Mouse (Mus musculus) NIH3T3 (cell line): ENCODE measurements at regions not wholly inside any gene's neighbourhood (a gene's known extent, or its start where the extent isn't known, plus 50 kb on each side); places are given as distances from the start of the nearest gene placed in this dataset.
A peak's percentile ranks its signal among the peaks of the same experiment; 100 is the strongest.

ENCODE experiments used
- DNase-seq: peaks from one replicate; pipeline ENCODE4 v3.0.0-alpha.2; 2012; ENCODE audit warnings: low read depth

DNA sequence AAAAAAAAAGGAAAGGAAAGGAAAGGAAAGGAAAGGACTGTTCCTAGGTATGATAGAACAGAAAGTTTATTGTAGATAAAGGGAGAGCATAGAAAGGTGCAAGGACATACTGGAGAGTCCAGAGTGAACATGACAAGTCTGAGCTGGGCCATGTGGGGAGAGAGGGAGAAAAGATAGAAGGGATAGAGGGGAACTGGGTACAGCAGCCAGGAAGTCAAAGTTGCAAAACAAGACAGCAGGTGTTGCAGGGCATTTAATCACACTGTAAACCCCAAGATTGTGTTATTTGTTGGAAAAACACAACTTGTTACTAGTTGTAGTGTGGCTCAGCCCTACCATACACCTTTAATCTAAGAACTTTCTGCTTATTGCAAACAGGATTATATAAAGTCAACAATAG, 110.6 kb upstream of the Gm28710 start:
- no peak for DNase-seq

DNA sequence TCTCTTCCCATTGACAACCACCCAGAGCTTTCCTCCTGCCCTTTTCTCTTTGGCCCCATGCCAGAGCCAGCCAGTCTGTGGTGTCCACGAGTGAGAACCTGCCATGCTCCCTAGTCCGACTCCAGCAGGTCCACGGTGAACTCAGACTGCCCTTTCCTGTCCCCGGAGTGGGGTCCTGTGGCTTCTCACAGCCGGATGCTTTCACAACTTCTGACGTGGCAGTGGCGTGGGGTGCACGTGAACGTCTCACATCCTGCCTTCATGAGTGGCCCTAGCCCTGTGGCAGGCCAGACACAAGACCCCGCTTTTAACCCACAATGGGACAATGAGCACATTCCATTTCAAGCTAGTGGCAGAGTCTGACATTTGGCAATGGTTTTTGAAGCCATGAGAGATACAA, 107.5 kb upstream of the Gm28710 start:
- DNase-seq, result no peak

DNA sequence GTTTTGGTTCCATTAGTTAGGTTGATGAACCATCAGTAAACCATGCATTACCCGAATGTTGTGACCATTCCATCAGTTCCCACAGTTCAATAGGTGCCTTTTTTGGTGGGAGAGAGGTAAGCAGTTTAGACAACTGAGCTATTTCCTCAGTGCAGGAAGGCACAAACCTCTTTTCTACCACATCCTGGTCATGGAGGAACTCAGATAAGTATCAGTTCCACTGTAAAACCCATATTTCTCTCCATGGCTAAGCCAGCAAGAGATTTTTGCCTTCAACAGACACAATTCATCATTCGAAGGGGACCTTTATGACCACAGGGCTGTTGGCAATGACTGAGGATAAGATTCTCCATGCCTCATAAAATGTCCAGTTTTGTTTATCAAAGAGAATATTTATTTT, 92.3 kb upstream of the Gm28710 start:
- DNase-seq, result no peak

DNA sequence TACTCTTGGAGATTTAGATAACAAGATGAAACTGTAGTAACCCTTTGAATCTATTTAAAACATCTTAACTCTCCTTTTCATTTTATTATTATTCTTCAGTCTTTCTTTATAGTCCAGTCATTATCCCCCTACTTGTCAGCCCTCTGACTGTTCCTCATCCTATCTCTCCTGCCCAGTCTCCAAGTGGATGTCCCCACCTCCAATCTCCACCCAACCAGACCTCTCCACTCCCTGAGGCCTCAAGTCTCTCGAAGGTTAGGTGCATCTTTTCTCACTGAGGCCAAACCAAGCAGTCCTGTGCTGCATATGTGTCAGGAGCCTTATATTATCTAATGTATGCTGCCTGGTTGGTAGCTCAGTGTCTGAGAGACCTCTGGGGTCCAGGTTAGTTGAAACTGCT, 91.1 kb upstream of the Gm28710 start:
- DNase-seq, result no peak

DNA sequence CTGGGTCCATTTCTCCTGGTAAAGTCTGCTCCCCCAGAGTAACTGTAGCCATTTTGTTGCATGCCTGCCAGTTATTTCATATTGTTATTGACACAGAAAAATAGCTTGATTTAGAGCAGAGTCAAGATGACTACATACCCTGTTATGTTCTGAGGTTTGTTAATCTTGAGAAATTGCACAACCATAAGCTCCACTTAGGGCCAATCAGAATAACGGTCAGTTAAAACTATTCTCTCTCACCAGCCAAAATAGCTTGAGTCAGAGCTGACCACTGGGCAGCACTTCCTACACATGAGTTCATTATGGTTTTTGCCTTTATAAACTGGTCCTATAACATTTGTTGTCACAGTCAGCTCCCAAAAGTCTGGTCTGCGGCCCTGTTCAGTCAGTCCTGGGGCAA, 88.9 kb upstream of the Gm28710 start:
- peak; percentile 88 for DNase-seq

DNA sequence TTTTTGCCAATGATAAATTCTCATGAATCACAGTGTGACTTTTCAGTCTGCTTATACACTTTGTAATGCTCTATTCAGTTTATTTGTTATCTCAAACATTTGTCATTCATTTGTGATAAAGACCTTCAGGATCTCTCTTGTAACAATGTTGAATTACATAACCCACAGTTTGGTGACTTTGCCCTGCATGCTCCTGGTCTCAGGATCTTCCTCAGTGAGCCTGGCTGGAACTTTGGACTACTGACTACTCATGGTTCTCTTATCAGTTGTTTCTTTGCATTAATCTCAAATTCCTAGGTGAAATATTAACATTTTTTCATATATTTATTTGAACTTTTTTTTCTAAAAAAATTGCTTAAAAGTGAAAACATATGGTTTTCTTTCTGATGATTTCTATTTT, 75.7 kb upstream of the Gm28710 start:
- DNase-seq, result no peak

DNA sequence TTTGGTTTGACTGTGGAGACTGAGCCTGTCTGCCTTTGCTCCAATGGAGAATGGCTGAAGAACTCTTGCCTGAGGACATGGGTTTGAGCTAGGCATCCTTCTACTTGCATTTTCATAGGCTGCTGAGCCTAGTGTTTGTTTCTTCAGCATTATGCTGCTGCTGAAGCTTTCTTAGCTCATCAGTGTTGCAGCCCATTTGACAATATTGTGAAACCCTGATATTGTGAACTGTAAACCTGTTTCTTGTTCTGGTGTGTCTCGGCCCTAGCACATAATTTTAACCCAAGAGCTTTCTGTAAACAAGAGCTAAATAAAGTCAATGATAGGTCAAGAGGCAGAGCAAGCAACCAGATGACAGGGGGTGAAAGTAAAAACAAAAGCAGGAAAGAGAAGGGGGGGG, 75.2 kb upstream of the Gm28710 start:
- peak; percentile 66 for DNase-seq

DNA sequence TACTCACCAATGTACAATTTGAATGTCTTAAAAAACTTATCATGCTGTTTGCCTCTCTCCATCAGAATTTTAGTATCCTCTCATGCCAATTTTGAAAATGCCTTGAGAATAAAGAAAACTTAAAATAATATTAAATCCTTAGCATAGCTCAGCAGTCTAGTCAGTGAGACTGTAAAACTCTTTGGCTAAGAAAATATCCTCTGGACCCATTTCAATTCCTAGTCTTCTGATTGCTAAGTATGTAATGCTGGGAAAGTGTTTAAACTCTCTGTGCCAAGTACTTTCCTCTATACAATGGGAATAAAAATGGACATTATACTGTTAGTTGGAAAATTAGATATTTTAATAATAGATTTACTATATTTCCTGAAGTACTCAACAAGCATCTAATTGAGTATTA, 66.8 kb upstream of the Gm28710 start:
- peak; percentile 60 for DNase-seq
